Mouse (Mus musculus) heart, adult 2 months (tissue): ENCODE measurements around the gene Muc1.
A peak's percentile ranks its signal among the peaks of the same experiment; 100 is the strongest.

Source experiments
- CTCF ChIP-seq: fragments of 200-600 bp; IDR thresholded peaks from 2 replicates; pipeline ENCODE4 v1.8.1; 2022; ENCODE audit warnings: antibody characterized with exemption, mild to moderate bottlenecking, moderate library complexity
- POLR2A ChIP-seq: fragments of 200-500 bp; IDR thresholded peaks from 2 replicates; pipeline ENCODE4 v1.6.1; 2011; ENCODE audit warnings: mild to moderate bottlenecking, low read depth, low read length, control low read depth; ENCODE audit not compliant: insufficient read depth

DNA sequence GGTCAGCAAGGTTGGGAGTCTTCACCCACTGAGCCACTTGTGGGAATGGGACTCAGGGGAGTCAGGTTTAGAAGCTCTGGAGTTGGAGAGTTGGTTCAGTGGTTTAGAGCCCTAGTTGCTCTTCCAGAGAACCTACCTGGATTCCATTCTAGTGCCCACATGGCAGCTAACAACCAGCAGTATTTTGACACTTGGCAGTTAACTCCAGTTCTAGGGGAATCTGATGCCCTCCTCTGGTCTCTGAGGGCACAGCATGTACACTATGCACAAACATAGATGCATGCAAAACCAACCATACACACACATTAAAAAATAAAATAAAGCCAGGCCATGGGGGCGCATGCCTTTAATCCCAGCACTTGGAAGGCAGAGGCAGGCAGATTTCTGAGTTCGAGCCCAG, 35.0 kb upstream of the Muc1 start:
- TF ChIP-seq POLR2A (no peak), CTCF (peak; percentile 55)
